Mouse (Mus musculus) lung, adult 2 months (tissue): ENCODE measurements around the gene Ppp1r9b. TPM values are rescaled to one million over a fixed set of nuclear protein-coding genes. Genes with fewer than 3 reads are reported as not detected.
A peak's percentile ranks its signal among the peaks of the same experiment; 100 is the strongest.
"Not testable (repeated sequence)": the region's sequence is repeated elsewhere in the genome, so short reads cannot be mapped to it uniquely, and the experiment has no call there.

ENCODE experiments used
- DNase-seq: peaks from one replicate; pipeline ENCODE4 v3.0.0; 2022
- H3K4me1 ChIP-seq: fragments of 200-500 bp; 2 replicates; pipeline ENCODE4 v1.6.1; 2011; ENCODE audit warnings: low read length; ENCODE audit not compliant: control insufficient read depth, insufficient read depth
- H3K4me3 ChIP-seq: fragments of 200-500 bp; replicated peaks from 2 replicates; pipeline ENCODE3; 2011; ENCODE audit warnings: low read depth, mild to moderate bottlenecking, control low read depth, low read length; ENCODE audit errors: extremely low read depth
- CTCF ChIP-seq: fragments of 200-500 bp; IDR thresholded peaks from 2 replicates; pipeline ENCODE4 v1.5.1; 2011; ENCODE audit warnings: mild to moderate bottlenecking, low read length, control low read depth; ENCODE audit not compliant: insufficient read depth
- POLR2A ChIP-seq: fragments of 200-500 bp; IDR thresholded peaks from 2 replicates; pipeline ENCODE4 v1.6.1; 2011; ENCODE audit warnings: low read depth, mild to moderate bottlenecking, control low read depth, low read length, borderline replicate concordance; ENCODE audit errors: extremely low read depth
- WGBS: fragments of 180-500 bp; shearing (Covaris S2); methylation state at CpG from one replicate; pipeline ENCODE4 v1.1.7; 2018; 5-methylcytosine and 5-hydroxymethylcytosine counted together
- polyA plus RNA-seq: library from polyadenylated mRNA; depleted of rRNA; stranded (reverse); fragments of >200 nt; gene quantifications from 2 replicates; pipeline ENCODE4 v1.2.3, GENCODE M21; 2012

Gene Ppp1r9b
- polyA plus RNA-seq, 1 experiment, result 67.7 TPM

GRCm38 (mm10) chr11:95002705-95003104 lies 11.9 kb downstream of the Ppp1r9b start:
- peaks cover 17% of the 10 kb centered on the region for H3K4me1 ChIP-seq
- no peak for DNase-seq
- H3K4me3 ChIP-seq, result no peak overlapping the region
- 93% methylated on average over 8 of the region's 8 CpGs for WGBS
- no peak for TF ChIP-seq CTCF
- no peak for TF ChIP-seq POLR2A

GRCm38 (mm10) chr11:95004136-95004936 lies 13.5 kb downstream of the Ppp1r9b start:
- Histone ChIP-seq H3K4me1 (peaks cover 17% of the 10 kb centered on the region), H3K4me3 (no peak overlapping the region)
- WGBS, result 86% methylated on average over 12 of the region's 12 CpGs
- TF ChIP-seq CTCF, result no peak
- TF ChIP-seq POLR2A, result no peak
- no peak for DNase-seq

- no peak for DNase-seq
- Histone ChIP-seq H3K4me1 (peaks cover 17% of the 10 kb centered on the region), H3K4me3 (no peak overlapping the region)
- TF ChIP-seq CTCF (no peak), POLR2A (no peak)
- WGBS, result 55% methylated on average over 6 of the region's 6 CpGs
These were observed 14.0 kb downstream of the Ppp1r9b start for GRCm38 (mm10) chr11:95004937-95005198.

- Histone ChIP-seq H3K4me1 (peaks cover 10% of the 10 kb centered on the region), H3K4me3 (no peak overlapping the region)
- no peak for TF ChIP-seq CTCF
- TF ChIP-seq POLR2A, result no peak
- DNase-seq, result no peak
- WGBS, result 39% methylated on average over 4 of the region's 4 CpGs
These were observed 15.2 kb downstream of the Ppp1r9b start for GRCm38 (mm10) chr11:95006038-95006437.

- DNase-seq, result peak; percentile 72
- no peak for TF ChIP-seq POLR2A
- TF ChIP-seq CTCF, result no peak
- H3K4me1 ChIP-seq, result peaks cover 9% of the 10 kb centered on the region
- 3% methylated on average over 27 of the region's 27 CpGs for WGBS
- peak overlapping the region; percentile 78 for H3K4me3 ChIP-seq
These were observed 15.8 kb downstream of the Ppp1r9b start for GRCm38 (mm10) chr11:95006525-95007219.

- Histone ChIP-seq H3K4me3 (no peak overlapping the region), H3K4me1 (peaks cover 9% of the 10 kb centered on the region)
- 27% methylated on average over 3 of the region's 3 CpGs for WGBS
- no peak for DNase-seq
- TF ChIP-seq CTCF (no peak), POLR2A (no peak)
These were observed 16.6 kb downstream of the Ppp1r9b start for GRCm38 (mm10) chr11:95007418-95007817.

- WGBS, result 20% methylated on average over 15 of the region's 15 CpGs
- peak overlapping the region; percentile 59 for H3K4me3 ChIP-seq
- no peak for DNase-seq
- no peak for TF ChIP-seq POLR2A
- TF ChIP-seq CTCF, result no peak
- peaks cover 9% of the 10 kb centered on the region for H3K4me1 ChIP-seq
These were observed 18.1 kb downstream of the Ppp1r9b start for GRCm38 (mm10) chr11:95008661-95009628.

GRCm38 (mm10) chr11:95009629-95010014 lies 18.8 kb downstream of the Ppp1r9b start, which contains the start of gene Samd14:
Gene Samd14 (plus strand): TSS chr11:95009879.
- no peak for DNase-seq
- H3K4me3 ChIP-seq, result peak within 1 kb of the TSS; percentile 59
- under 1% methylated on average over 31 of the region's 32 CpGs for WGBS
- TF ChIP-seq POLR2A, result no peak
- no peak for TF ChIP-seq CTCF
- peaks cover 9% of the 10 kb centered on the region for H3K4me1 ChIP-seq

- no peak for TF ChIP-seq POLR2A
- TF ChIP-seq CTCF, result no peak
- peak overlapping the region; percentile 59 for H3K4me3 ChIP-seq
- DNase-seq, result no peak
- peaks cover 9% of the 10 kb centered on the region for H3K4me1 ChIP-seq
- 3% methylated on average over 33 of the region's 40 CpGs for WGBS
These were observed 19.4 kb downstream of the Ppp1r9b start for GRCm38 (mm10) chr11:95010141-95010739.

GRCm38 (mm10) chr11:95010841-95011403 lies 20.1 kb downstream of the Ppp1r9b start:
- H3K4me3 ChIP-seq, H3K4me1 ChIP-seq, DNase-seq: not testable (repeated sequence)
- WGBS, result 51% methylated on average over 4 of the region's 4 CpGs
